ENCODE assay signal across 26 mouse cellular contexts in genomic region chr10:17496831-17497230, GRCm38 (mm10).
"Had no signal": no experiment of that assay in that cellular context is flagged by ENCODE, and none has a peak within 500 bp of the region (broad histone marks: within the 10 kb centered on the region; RNA-seq: fewer than 3 reads in every experiment).

No protein-coding gene starts in this region.

- H3K27me3 ChIP-seq: heart, embryonic 12.5 days; hindbrain, embryonic 12.5 days; intestine, embryonic 15.5 days; kidney, embryonic 15.5 days; limb, embryonic 13.5 days; liver, embryonic 13.5 days; liver, embryonic 15.5 days had no signal

- H3K4me2 ChIP-seq: heart, embryonic 12.5 days; hindbrain, embryonic 12.5 days; hindbrain, embryonic 14.5 days; intestine, embryonic 15.5 days; kidney, embryonic 15.5 days; limb, embryonic 13.5 days; liver, embryonic 11.5 days; liver, embryonic 13.5 days; liver, embryonic 15.5 days had no signal

- H3K27ac ChIP-seq: gastrocnemius, adult 2 months; heart, embryonic 10.5 days; hindbrain, embryonic 10.5 days; hindbrain, embryonic 12.5 days; hindbrain, embryonic 14.5 days; intestine, embryonic 15.5 days; kidney, embryonic 15.5 days; layer of hippocampus, adult 2 months; left cerebral cortex, adult 2 months; limb, embryonic 13.5 days; liver, embryonic 13.5 days; liver, embryonic 15.5 days had no signal

- H3K9me3 ChIP-seq: liver, embryonic 15.5 days had no signal

- H3K36me3 ChIP-seq: heart, embryonic 12.5 days; hindbrain, embryonic 10.5 days; hindbrain, embryonic 12.5 days; intestine, embryonic 15.5 days; kidney, embryonic 15.5 days; limb, embryonic 13.5 days; liver, embryonic 13.5 days; liver, embryonic 15.5 days had no signal

- H3K4me3 ChIP-seq: gastrocnemius, adult 2 months; heart, embryonic 10.5 days; heart, embryonic 12.5 days; hindbrain, embryonic 10.5 days; hindbrain, embryonic 12.5 days; intestine, embryonic 15.5 days; kidney, embryonic 15.5 days; layer of hippocampus, adult 2 months; left cerebral cortex, adult 2 months; limb, embryonic 13.5 days; liver, embryonic 13.5 days; liver, embryonic 15.5 days had no signal

- H3K9ac ChIP-seq: heart, embryonic 12.5 days; hindbrain, embryonic 12.5 days; hindbrain, embryonic 14.5 days; intestine, embryonic 15.5 days; kidney, embryonic 15.5 days; limb, embryonic 13.5 days; liver, embryonic 13.5 days; liver, embryonic 15.5 days had no signal

- DNase-seq: gastrocnemius, adult 2 months; gastrocnemius, postnatal 10 days; gastrocnemius, postnatal 25 days; heart, postnatal 4 days; kidney, adult 18-20 months; kidney, adult 8-10 months; kidney, postnatal 10 days; kidney, postnatal 25 days; kidney, postnatal 4 days; liver; liver, embryonic 13.5 days had no signal

- ATAC-seq: hindbrain, embryonic 16.5 days; inflammation-experienced regulatory T-cells, adult 6 months; intestine, embryonic 15.5 days; intestine, postnatal 0 days had no signal

- H3K4me1 ChIP-seq: hindbrain, embryonic 10.5 days; hindbrain, embryonic 12.5 days; intestine, embryonic 15.5 days; kidney, embryonic 15.5 days; limb, embryonic 13.5 days had no signal
